Mouse (Mus musculus): Measurements from ENCODE around the gene Cfap61. TPM values are rescaled to one million over a fixed set of nuclear protein-coding genes. Genes with fewer than 3 reads are reported as not detected.

The Cfap61 gene
- total and polyA plus RNA-seq, 3 experiments, result 1.4 to 1.7 (median 1.5) TPM

- Histone ChIP-seq H3K27ac (no peak overlapping the region), H3K27me3 (ENCODE audit: control insufficient read depth, insufficient read depth, low read length) (no peaks in the 10 kb centered on the region), H3K4me3 (no peak overlapping the region), H3K79me2 (replicated peaks; ENCODE audit: control insufficient read depth, insufficient read depth, low read length) (no peaks in the 10 kb centered on the region), H3K36me3 (ENCODE audit: control insufficient read depth, insufficient read depth, low read length) (peaks cover 2% of the 10 kb centered on the region; the same call in 1 of the 2 replicates), H3K9ac (ENCODE audit: low read depth, low read length) (no peak overlapping the region), H3K4me1 (ENCODE audit: control insufficient read depth, insufficient read depth, low read length) (0 out of 2 replicates have a peak, but pooled peaks cover 1% of the 10 kb centered on the region)
- peak; percentile 32 to 68 for DNase-seq
- intact Hi-C loops (cut with DNase I), result loop anchor here (10.0 kb wide), 1 partner anchor 304 kb away; no protein-coding TSS in a partner anchor
- TF ChIP-seq EP300 (IDR thresholded peaks at IDR 0.05; ENCODE audit: insufficient read depth, low read depth, low read length) (0 out of 2 replicates have a peak, but pooled peaks have one; percentile 46), POLR2A (IDR thresholded peaks at IDR 0.05; ENCODE audit: insufficient read depth, low read depth, low read length) (no peak), CTCF (IDR thresholded peaks at IDR 0.05) (no peak)
- WGBS, result 43% methylated on average over 10 of the region's 10 CpGs
Observed at GRCm38 (mm10) chr2:146258736-146259469, 324.3 kb downstream of the Cfap61 start.

- DNase-seq, result no peak
- H3K27me3 ChIP-seq (ENCODE audit: control insufficient read depth, insufficient read depth, low read length), result no peaks in the 10 kb centered on the region
- TF ChIP-seq CTCF (IDR thresholded peaks at IDR 0.05) (no peak), POLR2A (IDR thresholded peaks at IDR 0.05; ENCODE audit: insufficient read depth, low read depth, low read length) (no peak), EP300 (IDR thresholded peaks at IDR 0.05; ENCODE audit: insufficient read depth, low read depth, low read length) (no peak)
- no peaks in the 10 kb centered on the region for H3K79me2 ChIP-seq (replicated peaks; ENCODE audit: control insufficient read depth, insufficient read depth, low read length)
- peaks cover 2% of the 10 kb centered on the region; the same call in 1 of the 2 replicates for H3K36me3 ChIP-seq (ENCODE audit: control insufficient read depth, insufficient read depth, low read length)
- H3K27ac ChIP-seq, result no peak overlapping the region
- intact Hi-C loops (cut with DNase I), result loop anchor here (10.0 kb wide), 1 partner anchor 305 kb away; no protein-coding TSS in a partner anchor
- 78% methylated on average over 18 of the region's 18 CpGs for WGBS
- no peak overlapping the region for H3K9ac ChIP-seq (ENCODE audit: low read depth, low read length)
- no peak overlapping the region for H3K4me3 ChIP-seq
- H3K4me1 ChIP-seq (ENCODE audit: control insufficient read depth, insufficient read depth, low read length), result peaks cover 1% of the 10 kb centered on the region; the same call in 1 of the 2 replicates
Observed at GRCm38 (mm10) chr2:146259787-146260560, 325.4 kb downstream of the Cfap61 start.

- Histone ChIP-seq H3K4me1 (ENCODE audit: control insufficient read depth, insufficient read depth, low read length) (peaks cover 1% of the 10 kb centered on the region; the same call in 1 of the 2 replicates), H3K9ac (ENCODE audit: low read depth, low read length) (no peak overlapping the region), H3K4me3 (no peak overlapping the region), H3K27ac (no peak overlapping the region), H3K79me2 (replicated peaks; ENCODE audit: control insufficient read depth, insufficient read depth, low read length) (no peaks in the 10 kb centered on the region), H3K36me3 (ENCODE audit: control insufficient read depth, insufficient read depth, low read length) (peaks cover 2% of the 10 kb centered on the region; the same call in 1 of the 2 replicates), H3K27me3 (ENCODE audit: control insufficient read depth, insufficient read depth, low read length) (no peaks in the 10 kb centered on the region)
- WGBS, result 92% methylated on average over 4 of the region's 4 CpGs
- intact Hi-C loops (cut with DNase I), result no loop called here
- no peak for DNase-seq
- TF ChIP-seq POLR2A (IDR thresholded peaks at IDR 0.05; ENCODE audit: insufficient read depth, low read depth, low read length) (no peak), EP300 (IDR thresholded peaks at IDR 0.05; ENCODE audit: insufficient read depth, low read depth, low read length) (no peak), CTCF (IDR thresholded peaks at IDR 0.05) (no peak)
Observed at GRCm38 (mm10) chr2:146261146-146261545, 326.6 kb downstream of the Cfap61 start.

- Histone ChIP-seq H3K27ac (no peak overlapping the region), H3K4me1 (ENCODE audit: control insufficient read depth, insufficient read depth, low read length) (no peaks in the 10 kb centered on the region; the same call in 1 of the 2 replicates), H3K27me3 (ENCODE audit: control insufficient read depth, insufficient read depth, low read length) (no peaks in the 10 kb centered on the region), H3K9ac (ENCODE audit: low read depth, low read length) (no peak overlapping the region), H3K36me3 (ENCODE audit: control insufficient read depth, insufficient read depth, low read length) (peaks cover 2% of the 10 kb centered on the region; the same call in 1 of the 2 replicates), H3K4me3 (no peak overlapping the region), H3K79me2 (replicated peaks; ENCODE audit: control insufficient read depth, insufficient read depth, low read length) (no peaks in the 10 kb centered on the region)
- intact Hi-C loops (cut with DNase I), result no loop called here
- DNase-seq, result no peak
- WGBS, result 70% methylated on average over 10 of the region's 10 CpGs
- TF ChIP-seq EP300 (IDR thresholded peaks at IDR 0.05; ENCODE audit: insufficient read depth, low read depth, low read length) (no peak), POLR2A (IDR thresholded peaks at IDR 0.05; ENCODE audit: insufficient read depth, low read depth, low read length) (no peak), CTCF (IDR thresholded peaks at IDR 0.05) (no peak)
Observed at GRCm38 (mm10) chr2:146262215-146262614, 327.6 kb downstream of the Cfap61 start.

GRCm38 (mm10) chr2:146262966-146263365, 328.4 kb downstream of the Cfap61 start:
- Histone ChIP-seq H3K9ac (ENCODE audit: low read depth, low read length) (no peak overlapping the region), H3K4me1 (ENCODE audit: control insufficient read depth, insufficient read depth, low read length) (no peaks in the 10 kb centered on the region; the same call in 1 of the 2 replicates), H3K79me2 (replicated peaks; ENCODE audit: control insufficient read depth, insufficient read depth, low read length) (no peaks in the 10 kb centered on the region), H3K27me3 (ENCODE audit: control insufficient read depth, insufficient read depth, low read length) (no peaks in the 10 kb centered on the region), H3K36me3 (ENCODE audit: control insufficient read depth, insufficient read depth, low read length) (peaks cover 2% of the 10 kb centered on the region; the same call in 1 of the 2 replicates), H3K27ac (no peak overlapping the region), H3K4me3 (no peak overlapping the region)
- intact Hi-C loops (cut with DNase I), result no loop called here
- TF ChIP-seq CTCF (IDR thresholded peaks at IDR 0.05) (no peak), EP300 (IDR thresholded peaks at IDR 0.05; ENCODE audit: insufficient read depth, low read depth, low read length) (no peak), POLR2A (IDR thresholded peaks at IDR 0.05; ENCODE audit: insufficient read depth, low read depth, low read length) (no peak)
- DNase-seq, result no peak

Other genes with a start within 250 kb of the Cfap61 start
- gene Naa20, start 32.7 kb upstream of the Cfap61 start, total RNA-seq (2021), result 10 to 100 TPM; 89.9 to 95.3 TPM
- gene Naa20, start 32.7 kb upstream of the Cfap61 start, polyA plus RNA-seq (2012; rRNA removed), result 51.3 and 91.4 TPM in 2 replicates
- 10 to 100 TPM; 17.2 to 20.0 TPM for gene Crnkl1, start 230 bp downstream of the Cfap61 start, total RNA-seq (2021)
- gene Crnkl1, start 230 bp downstream of the Cfap61 start, polyA plus RNA-seq (2012; rRNA removed), result 3.8 and 6.0 TPM in 2 replicates

Measured in heart, adult 2 months (tissue).